Mouse (Mus musculus) C2C12 (cell line): ENCODE measurements around the gene Naaa.

ENCODE experiments used
- CEBPB ChIP-seq: IDR thresholded peaks from one replicate; pipeline ENCODE4 v1.6.1; 2011; ENCODE audit warnings: low read depth, mild to moderate bottlenecking, control low read depth, moderate library complexity
- CTCF ChIP-seq: IDR thresholded peaks from one replicate; pipeline ENCODE4 v1.5.1; 2011; ENCODE audit not compliant: control insufficient read depth, insufficient read depth, insufficient read length
- FOSL1 ChIP-seq: IDR thresholded peaks from one replicate; pipeline ENCODE4 v1.8.0; 2011; ENCODE audit warnings: mild to moderate bottlenecking, low read length; ENCODE audit not compliant: poor library complexity, insufficient read depth, severe bottlenecking
- MAX ChIP-seq: IDR thresholded peaks from one replicate; pipeline ENCODE4 v1.6.1; 2011; ENCODE audit warnings: mild to moderate bottlenecking, control low read depth
- MYOG ChIP-seq: IDR thresholded peaks from one replicate; pipeline ENCODE4 v1.6.1; 2011; ENCODE audit not compliant: control insufficient read depth, insufficient read length; ENCODE audit errors: extremely low read depth
- USF1 ChIP-seq: IDR thresholded peaks from one replicate; pipeline ENCODE4 v1.6.1; 2011; ENCODE audit warnings: low read depth, mild to moderate bottlenecking, control low read depth, moderate library complexity

- TF ChIP-seq CTCF: no peak
- TF ChIP-seq USF1: no peak
- no peak for TF ChIP-seq CEBPB
- TF ChIP-seq MAX: no peak
- no peak for TF ChIP-seq MYOG
- no peak for TF ChIP-seq FOSL1
Observed at GRCm38 (mm10) chr5:92212231-92212630, 65.7 kb downstream of the Naaa start.
